Mouse (Mus musculus) cortical plate, adult 2 months (tissue): ENCODE measurements around the gene Nanos3. TPM values are rescaled to one million over a fixed set of nuclear protein-coding genes. Genes with fewer than 3 reads are reported as not detected.

Source experiments
- H3K27ac ChIP-seq: fragments of 200-500 bp; 2 replicates; pipeline ENCODE4 v1.5.1; 2012; ENCODE audit warnings: low read length, control low read depth, inconsistent platforms; ENCODE audit not compliant: insufficient read depth
- H3K4me1 ChIP-seq: fragments of 200-500 bp; 2 replicates; pipeline ENCODE4 v1.6.1; 2011; ENCODE audit warnings: low read length; ENCODE audit not compliant: control insufficient read depth, insufficient read depth
- H3K4me3 ChIP-seq: fragments of 200-500 bp; 2 replicates; pipeline ENCODE4 v1.5.1; 2011; ENCODE audit warnings: mild to moderate bottlenecking, low read length, control low read depth; ENCODE audit not compliant: insufficient read depth
- CTCF ChIP-seq: fragments of 200-500 bp; IDR thresholded peaks from 2 replicates; pipeline ENCODE4 v1.5.1; 2011; ENCODE audit warnings: mild to moderate bottlenecking, control low read depth, low read length; ENCODE audit not compliant: insufficient read depth; ENCODE audit errors: extremely low read depth
- POLR2A ChIP-seq: fragments of 200-500 bp; IDR thresholded peaks from 2 replicates; pipeline ENCODE4 v1.6.1; 2011; ENCODE audit warnings: mild to moderate bottlenecking, low read length, control low read depth; ENCODE audit not compliant: insufficient read depth; ENCODE audit errors: extremely low read depth
- polyA plus RNA-seq: library from polyadenylated mRNA; depleted of rRNA; stranded (reverse); fragments of >200 nt; gene quantifications from 2 replicates; pipeline ENCODE4 v1.2.3, GENCODE M21; 2012

Nanos3 gene
- polyA plus RNA-seq, 1 experiment = 1.8 TPM

DNA sequence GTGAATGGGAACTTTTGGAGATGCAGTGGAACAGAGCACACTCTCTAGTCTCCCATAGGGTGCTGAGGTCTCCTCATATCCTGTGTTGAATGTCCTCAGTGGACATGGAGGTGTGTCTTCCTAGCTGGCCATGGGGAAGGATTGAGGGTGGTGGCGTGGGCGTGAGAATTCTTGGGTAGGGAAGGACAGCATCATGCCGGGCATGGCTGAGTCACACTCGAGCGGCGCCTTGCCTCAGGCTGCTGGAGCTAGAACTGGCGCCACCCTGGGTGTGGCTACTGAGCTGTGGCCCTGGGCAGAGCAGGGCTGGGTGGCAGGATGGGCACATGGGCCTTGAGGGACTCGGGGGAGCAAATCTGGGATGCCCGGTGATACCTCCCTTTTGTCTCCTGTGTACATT, 17.4 kb upstream of the Nanos3 start:
- peak overlapping the region; percentile 91 for H3K27ac ChIP-seq
- H3K4me3 ChIP-seq = peak overlapping the region; percentile 77
- peaks cover 7% of the 10 kb centered on the region for H3K4me1 ChIP-seq
- TF ChIP-seq POLR2A = no peak

DNA sequence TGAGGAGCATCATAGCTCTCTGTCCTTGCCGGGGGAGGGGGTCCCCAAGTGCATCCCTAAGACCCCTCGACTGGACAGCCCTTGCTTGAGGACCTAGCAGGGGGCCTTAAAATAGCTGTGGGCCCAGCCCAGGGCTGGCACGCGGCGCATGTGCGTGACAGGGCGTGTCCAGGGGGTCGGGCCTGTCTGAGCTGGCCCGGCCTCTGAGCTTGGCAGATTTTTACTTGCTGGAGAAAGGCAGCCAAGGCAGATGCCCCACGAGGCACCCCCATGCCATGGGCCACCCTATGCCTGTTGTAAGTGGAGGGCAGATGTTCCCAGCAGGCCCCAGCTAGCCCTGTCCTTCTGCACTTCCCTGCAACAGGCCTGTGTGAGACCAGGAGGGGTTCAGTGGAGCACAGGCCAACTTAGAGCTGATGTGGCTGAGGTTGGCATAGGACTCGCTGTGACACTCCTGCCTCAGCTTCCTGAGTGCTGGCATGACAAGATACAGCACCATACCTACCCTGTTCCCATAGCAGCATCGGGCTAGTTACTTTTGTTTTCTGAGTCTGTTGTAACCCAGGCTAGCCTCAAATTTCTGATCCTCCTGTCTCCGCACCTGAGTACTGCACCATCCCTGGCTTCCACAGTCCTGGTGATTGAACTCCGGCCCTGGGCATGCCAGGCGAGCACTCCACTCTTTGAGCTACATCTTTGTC, 16.7 kb upstream of the Nanos3 start:
- TF ChIP-seq CTCF = no peak
- 0 out of 2 replicates have a peak, but pooled peaks have one; percentile 22 for TF ChIP-seq POLR2A
- H3K4me3 ChIP-seq = peak overlapping the region; percentile 77
- H3K4me1 ChIP-seq = peaks cover 7% of the 10 kb centered on the region
- H3K27ac ChIP-seq = peak overlapping the region; percentile 99

DNA sequence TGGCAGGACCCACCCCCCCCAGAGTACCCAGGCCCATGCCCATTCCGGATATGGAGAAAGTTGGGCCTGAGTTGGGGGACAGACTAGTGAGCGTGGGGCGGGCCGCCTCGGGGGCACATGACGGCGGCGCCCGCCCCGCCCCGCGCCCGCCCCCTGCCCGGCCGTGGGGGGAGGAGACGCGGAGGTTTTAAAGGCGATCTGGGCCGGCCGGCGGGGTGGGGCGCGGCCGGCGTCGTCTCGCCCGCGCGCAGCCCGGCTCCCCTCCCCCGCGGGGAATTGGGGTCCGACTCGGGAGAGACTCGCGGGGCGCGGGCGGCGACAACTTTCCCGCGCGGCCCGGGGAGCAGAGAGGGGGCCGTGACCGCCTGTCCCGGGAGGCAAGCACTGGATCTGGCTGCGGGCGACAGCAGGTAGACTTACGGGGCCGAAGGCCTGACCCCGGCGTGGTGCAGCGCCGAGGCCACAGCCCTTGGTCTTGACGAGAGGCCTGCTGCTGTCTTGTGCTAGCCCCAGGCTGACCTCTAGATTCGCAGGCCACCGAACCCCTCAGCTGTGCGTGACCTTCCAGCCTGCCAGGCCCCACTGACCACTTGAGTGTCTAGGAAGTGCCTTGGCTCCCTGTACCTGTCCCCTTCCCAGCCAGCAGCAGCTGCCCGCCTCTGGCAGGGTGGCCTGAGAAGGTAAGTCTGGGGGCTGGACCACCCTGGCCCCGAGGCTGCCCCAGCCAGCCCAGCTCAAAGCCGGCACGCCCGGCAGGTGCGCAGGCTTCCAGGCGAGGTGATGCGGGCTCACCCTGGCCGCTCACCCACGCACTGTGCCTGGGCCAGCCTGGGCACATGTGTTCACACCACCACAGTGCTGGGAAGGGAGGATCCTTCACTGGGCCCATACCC, 15.9 kb upstream of the Nanos3 start:
- Histone ChIP-seq H3K4me1 (peaks cover 7% of the 10 kb centered on the region), H3K4me3 (peak overlapping the region; percentile 77), H3K27ac (peak overlapping the region; percentile 99)
- TF ChIP-seq CTCF (no peak), POLR2A (no peak)

DNA sequence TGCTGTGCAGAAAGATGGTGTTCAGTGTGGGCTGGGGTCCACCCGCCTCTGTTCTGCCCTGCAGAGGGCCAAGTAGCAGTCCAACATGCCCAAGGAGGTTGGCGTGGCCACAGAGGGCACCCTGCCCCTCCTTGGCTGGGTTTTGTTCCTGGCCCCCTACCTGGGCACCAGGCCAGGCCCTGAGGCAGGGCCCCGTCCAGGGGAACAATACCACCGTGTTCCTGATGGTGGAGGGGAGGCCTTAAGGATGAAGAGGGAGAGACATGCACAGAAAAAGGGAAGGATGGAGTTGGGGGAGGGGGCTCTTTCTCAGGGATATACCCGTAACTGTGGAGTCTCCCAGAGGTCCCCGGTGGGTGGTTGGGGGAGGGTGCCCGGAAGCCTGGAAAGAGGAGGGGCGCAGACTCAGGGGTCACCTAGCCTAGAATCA, 15.1 kb upstream of the Nanos3 start:
- Histone ChIP-seq H3K4me1 (peaks cover 7% of the 10 kb centered on the region), H3K27ac (0 out of 2 replicates have a peak overlapping the region, but pooled peaks have one; percentile 71), H3K4me3 (peak overlapping the region; percentile 77; the same call in 1 of the 2 replicates)
- TF ChIP-seq POLR2A = no peak
- no peak for TF ChIP-seq CTCF

DNA sequence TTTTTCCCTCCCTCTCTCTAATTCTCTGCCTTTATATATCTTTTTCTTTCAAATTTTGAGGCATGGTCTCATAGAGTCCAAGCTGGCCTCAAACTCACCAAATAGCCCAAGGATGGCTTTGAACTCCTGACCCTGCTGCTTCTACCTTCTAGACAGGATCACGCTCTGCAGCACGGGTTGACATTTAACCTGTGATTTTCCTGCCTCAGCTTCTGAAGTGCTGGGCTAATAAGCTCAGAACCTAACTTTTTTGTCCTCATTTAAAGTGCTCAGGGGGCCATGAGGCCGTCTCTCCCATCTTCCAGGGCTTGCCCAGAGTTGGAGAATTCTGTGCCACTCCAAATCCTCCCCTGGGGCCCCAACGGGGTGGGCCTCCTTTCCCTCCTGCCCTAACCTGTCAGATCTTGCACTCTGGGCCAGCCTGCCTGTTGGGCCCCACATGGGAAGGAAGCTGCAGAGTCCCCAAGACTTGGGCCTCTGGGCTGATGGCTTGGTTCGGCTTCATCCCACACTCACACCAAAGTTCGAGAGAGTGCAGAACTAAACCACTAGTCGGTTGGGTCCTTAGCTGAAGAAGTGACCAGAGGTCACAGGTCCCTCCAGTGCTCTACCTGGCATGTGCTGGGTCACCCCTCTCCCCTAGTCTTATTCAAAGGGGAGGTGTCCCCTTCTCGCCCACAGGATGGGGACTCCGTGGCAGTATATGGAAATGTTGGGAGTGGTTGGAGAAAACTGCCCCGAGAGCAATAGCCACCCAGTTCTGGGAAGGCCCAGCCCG, 14.5 kb upstream of the Nanos3 start:
- Histone ChIP-seq H3K27ac (no peak overlapping the region), H3K4me1 (peaks cover 7% of the 10 kb centered on the region)

DNA sequence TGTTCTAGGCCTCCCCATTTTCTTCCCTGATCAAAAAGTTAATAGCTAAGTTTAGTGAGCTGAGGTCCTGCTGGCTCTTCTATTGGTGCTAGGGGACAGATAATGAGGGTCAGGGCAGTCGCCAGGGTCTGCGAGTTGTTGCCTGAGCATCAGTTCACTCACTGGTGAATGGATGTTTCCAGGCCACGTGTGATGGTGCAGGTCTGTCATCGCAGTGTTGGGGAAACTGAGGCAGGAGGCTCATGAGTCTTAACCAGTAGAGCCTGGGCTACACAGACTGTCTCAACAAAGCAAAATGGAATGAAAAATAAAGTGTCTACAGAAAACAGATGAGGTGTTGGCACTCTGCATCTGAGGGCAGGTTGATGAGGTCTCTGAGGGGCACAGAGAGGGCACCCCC, 13.9 kb upstream of the Nanos3 start:
- Histone ChIP-seq H3K4me1 (peaks cover 7% of the 10 kb centered on the region), H3K4me3 (no peak overlapping the region), H3K27ac (peak overlapping the region; percentile 80)
- TF ChIP-seq POLR2A = no peak
- TF ChIP-seq CTCF = no peak

More for the DNA sequence above, 14.5 kb upstream of the Nanos3 start:
- no peak overlapping the region for H3K4me3 ChIP-seq
- TF ChIP-seq POLR2A (no peak), CTCF (no peak)

DNA sequence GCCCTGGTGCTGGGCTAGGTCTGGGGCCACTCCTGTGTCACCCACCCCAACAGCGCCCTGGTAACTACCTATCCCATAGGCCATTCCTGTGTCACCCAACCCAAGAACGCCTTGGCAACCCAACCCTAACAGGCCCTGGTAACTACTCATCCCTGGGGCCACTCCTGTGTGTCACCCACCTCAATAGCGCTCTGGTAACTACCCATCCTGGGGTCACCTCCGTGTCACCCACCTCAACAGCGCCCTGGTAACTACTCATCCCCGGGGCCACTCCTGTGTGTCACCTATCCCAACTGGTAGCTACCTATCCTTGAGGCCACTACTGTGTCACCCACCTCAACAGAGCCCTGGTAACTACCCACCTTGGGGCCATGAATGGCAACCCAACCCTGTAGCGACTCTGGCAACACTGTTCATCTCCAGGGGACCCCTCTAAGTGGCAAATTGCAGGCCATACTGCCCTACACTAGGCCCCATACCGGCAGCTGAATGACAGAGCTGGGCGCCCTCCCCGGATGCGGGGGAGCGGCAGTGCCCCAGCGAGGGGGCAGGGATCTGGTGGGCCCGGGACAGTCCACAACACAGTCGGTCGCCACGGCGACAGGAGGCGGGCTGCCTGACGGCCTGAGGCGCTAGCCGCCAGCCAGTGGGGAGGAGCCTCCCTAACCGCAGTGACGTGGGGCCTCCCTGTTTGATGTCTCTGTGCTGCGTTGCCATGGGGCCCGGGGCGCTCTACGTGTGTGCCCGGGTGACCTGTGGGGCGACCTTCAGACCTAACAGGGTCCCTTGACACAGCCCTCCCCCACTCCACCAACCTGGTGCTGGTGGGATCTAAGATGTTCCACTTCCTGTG, 13.1 kb upstream of the Nanos3 start:
- TF ChIP-seq CTCF (no peak), POLR2A (0 out of 2 replicates have a peak, but pooled peaks have one; percentile 13)
- Histone ChIP-seq H3K4me3 (peak overlapping the region; percentile 27), H3K27ac (peak overlapping the region; percentile 80), H3K4me1 (peaks cover 7% of the 10 kb centered on the region)

DNA sequence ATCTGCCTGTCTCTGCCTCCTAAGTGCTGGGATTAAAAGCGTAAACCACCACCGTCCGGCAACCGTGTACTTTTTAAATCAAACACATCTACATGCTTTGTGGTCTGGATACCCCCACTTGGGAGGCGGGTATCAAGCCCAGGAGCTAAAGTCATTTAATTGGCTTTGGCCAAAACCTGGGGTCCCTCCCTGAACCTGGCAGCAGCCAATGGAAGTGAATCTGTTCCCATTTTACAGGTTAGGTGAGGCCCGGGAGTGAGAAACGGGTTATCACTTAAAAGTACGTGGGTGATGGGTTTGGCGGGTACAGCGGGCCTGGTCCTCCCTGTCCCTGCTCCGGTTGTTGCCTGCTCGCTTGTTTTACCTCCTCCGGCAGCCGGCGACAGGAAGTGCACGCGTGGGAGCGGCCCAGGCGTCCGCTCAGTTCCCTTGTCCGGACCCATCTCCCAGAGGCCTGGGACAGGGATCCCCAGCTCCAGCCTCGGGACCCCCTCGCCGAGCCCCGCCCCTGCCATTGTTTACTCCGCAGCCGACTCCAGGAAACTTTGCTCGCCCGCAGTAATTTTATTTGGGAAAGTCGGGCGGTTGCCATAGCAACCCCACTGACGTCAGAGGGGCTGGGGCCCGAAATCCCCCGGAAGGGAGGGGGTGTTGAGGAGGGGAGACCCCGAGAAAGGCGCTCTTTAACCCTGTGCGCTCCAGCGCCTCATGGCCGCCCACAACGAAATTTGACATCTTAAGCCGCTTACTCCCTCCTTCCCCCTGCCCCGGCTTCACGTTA, 12.3 kb upstream of the Nanos3 start:
- H3K4me3 ChIP-seq = peak overlapping the region; percentile 27
- TF ChIP-seq POLR2A = no peak
- TF ChIP-seq CTCF = no peak
- H3K4me1 ChIP-seq = peaks cover 7% of the 10 kb centered on the region
- H3K27ac ChIP-seq = peak overlapping the region; percentile 80
